Mouse (Mus musculus) Patski (cell line): Measurements from ENCODE around the gene Map3k9. TPM values are rescaled to one million over a fixed set of nuclear protein-coding genes. Genes with fewer than 3 reads are reported as not detected.
A peak's percentile ranks its signal among the peaks of the same experiment; 100 is the strongest.

Experiments used
- ATAC-seq: fragments of 100-300 bp; one replicate; pipeline ENCODE4 v1.8.0; 2021
- CTCF ChIA-PET: fragments of 350-600 bp; sonication (Branson Sonifier 250); formaldehyde crosslinking; loops from one replicate; lab custom pipeline; 2022; ENCODE audit warnings: inconsistent platforms; lab: Charles Lee
- POLR2A ChIA-PET: fragments of 350-600 bp; sonication (Branson Sonifier 250); formaldehyde crosslinking; loops from one replicate; lab custom pipeline; 2022; ENCODE audit warnings: antibody characterized with exemption, inconsistent platforms; lab: Charles Lee
- DNase-seq: peaks from one replicate; pipeline ENCODE4 v3.0.0-alpha.2; 2011; ENCODE audit warnings: low read depth, low spot score
- H3K27me3 ChIP-seq: fragments of 371-371 bp; one replicate; pipeline ENCODE4 v1.5.1; 2021
- CTCF ChIP-seq: fragments of 100-300 bp; IDR thresholded peaks from one replicate; pipeline ENCODE4 v1.5.1; 2021
- in situ Hi-C: fragments of 300-500 bp; cut with MboI; formaldehyde crosslinking; loops from 3 replicates; pipeline ENCODE4 v1.11.1; 2018; ENCODE audit warnings: low pct_unique_long_range_greater_than_20kb, mixed read lengths
- polyA plus RNA-seq: library from polyadenylated mRNA; unstranded; gene quantifications from one replicate; pipeline ENCODE4 v1.2.3, GENCODE M21; 2021

The Map3k9 gene
- polyA plus RNA-seq, 1 experiment from 2014 or later, result 10.5 TPM

- H3K27me3 ChIP-seq, result peaks cover 6% of the 10 kb centered on the region
- ChIA-PET POLR2A (no interaction called here), CTCF (no interaction called here)
- ATAC-seq (no peak), DNase-seq (no peak)
- no peak for TF ChIP-seq CTCF
- in situ Hi-C loops, result loop anchor here (5.0 kb wide), 1 partner anchor 664 kb away; no protein-coding TSS in a partner anchor
These were observed 27.0 kb upstream of the Map3k9 start for GRCm38 (mm10) chr12:81807953-81808352.

- in situ Hi-C loops, result loop anchor here (5.0 kb wide), 1 partner anchor 665 kb away; no protein-coding TSS in a partner anchor
- CTCF ChIA-PET, result no interaction called here
- TF ChIP-seq CTCF, result no peak
- no peak for ATAC-seq
- peaks cover 2% of the 10 kb centered on the region for H3K27me3 ChIP-seq
- DNase-seq, result no peak
- POLR2A ChIA-PET, result no interaction called here
These were observed 26.5 kb upstream of the Map3k9 start for GRCm38 (mm10) chr12:81807529-81807837.

- CTCF ChIA-PET, result interaction anchor here (1.3 kb wide), 2 partner anchors 109 to 116 kb away, joined by 3 to 4 read pairs; no protein-coding TSS in a partner anchor
- in situ Hi-C loops, result loop anchor here (5.0 kb wide), 1 partner anchor 665 kb away; no protein-coding TSS in a partner anchor
- POLR2A ChIA-PET, result no interaction called here
- H3K27me3 ChIP-seq, result no peaks in the 10 kb centered on the region
- no peak for ATAC-seq
- no peak for TF ChIP-seq CTCF
- DNase-seq, result no peak
These were observed 26.0 kb upstream of the Map3k9 start for GRCm38 (mm10) chr12:81806759-81807528.

- no peaks in the 10 kb centered on the region for H3K27me3 ChIP-seq
- ChIA-PET CTCF (interaction anchor here (0.9 to 1.3 kb wide), 3 partner anchors 12 to 117 kb away, joined by 3 to 4 read pairs (median 3); no protein-coding TSS in a partner anchor), POLR2A (no interaction called here)
- TF ChIP-seq CTCF, result no peak
- in situ Hi-C loops, result loop anchor here (5.0 kb wide), 1 partner anchor 666 kb away; no protein-coding TSS in a partner anchor
- DNase-seq (no peak), ATAC-seq (no peak)
These were observed 25.1 kb upstream of the Map3k9 start for GRCm38 (mm10) chr12:81806114-81806513.

- in situ Hi-C loops, result no loop called here
- peaks cover 1% of the 10 kb centered on the region for H3K27me3 ChIP-seq
- ChIA-PET POLR2A (no interaction called here), CTCF (no interaction called here)
- ATAC-seq, result no peak
- TF ChIP-seq CTCF, result no peak
- DNase-seq, result no peak
These were observed 22.8 kb upstream of the Map3k9 start for GRCm38 (mm10) chr12:81803803-81804202.

GRCm38 (mm10) chr12:81803016-81803415 lies 22.0 kb upstream of the Map3k9 start:
- no peak for ATAC-seq
- POLR2A ChIA-PET, result no interaction called here
- TF ChIP-seq CTCF, result no peak
- peaks cover 5% of the 10 kb centered on the region for H3K27me3 ChIP-seq
- CTCF ChIA-PET, result no interaction called here
- DNase-seq, result no peak
- in situ Hi-C loops, result no loop called here

GRCm38 (mm10) chr12:81801134-81801533 lies 20.2 kb upstream of the Map3k9 start:
- DNase-seq (no peak), ATAC-seq (no peak)
- TF ChIP-seq CTCF, result no peak
- H3K27me3 ChIP-seq, result peaks cover 5% of the 10 kb centered on the region
- in situ Hi-C loops, result no loop called here
- POLR2A ChIA-PET, result no interaction called here
- CTCF ChIA-PET, result no interaction called here

GRCm38 (mm10) chr12:81796541-81796940 lies 15.6 kb upstream of the Map3k9 start:
- ChIA-PET CTCF (interaction anchor here (1.2 kb wide), 1 partner anchor 146 kb away, joined by 3 read pairs; no protein-coding TSS in a partner anchor), POLR2A (no interaction called here)
- ATAC-seq, result no peak

GRCm38 (mm10) chr12:81792511-81793218 lies 11.7 kb upstream of the Map3k9 start:
- in situ Hi-C loops, result loop anchor here (5.0 to 25.0 kb wide), 2 partner anchors 125 to 805 kb away; no protein-coding TSS in a partner anchor
- ChIA-PET CTCF (no interaction called here), POLR2A (interaction anchor here (0.6 kb wide), 1 partner anchor 32 kb away, joined by 5 read pairs; no protein-coding TSS in a partner anchor)
- ATAC-seq (no peak), DNase-seq (no peak)
- TF ChIP-seq CTCF, result no peak
- H3K27me3 ChIP-seq, result no peaks in the 10 kb centered on the region

More at GRCm38 (mm10) chr12:81796541-81796940, 15.6 kb upstream of the Map3k9 start:
- TF ChIP-seq CTCF, result peak; percentile 84
- in situ Hi-C loops, result loop anchor here (25.0 kb wide), 1 partner anchor 809 kb away; no protein-coding TSS in a partner anchor
- DNase-seq, result no peak
- H3K27me3 ChIP-seq, result peaks cover 5% of the 10 kb centered on the region

- DNase-seq, result no peak
- in situ Hi-C loops, result loop anchor here (5.0 to 25.0 kb wide), 2 partner anchors 167 to 802 kb away; no protein-coding TSS in a partner anchor
- no peak for ATAC-seq
- TF ChIP-seq CTCF, result no peak
- CTCF ChIA-PET, result interaction anchor here (1.0 to 1.5 kb wide), 5 partner anchors 41 to 173 kb away, joined by 3 to 7 read pairs (median 3); partner anchors contain the start of gene Pcnx
- POLR2A ChIA-PET, result no interaction called here
- H3K27me3 ChIP-seq, result no peaks in the 10 kb centered on the region
These were observed 8.5 kb upstream of the Map3k9 start for GRCm38 (mm10) chr12:81789499-81789898.
